Mouse (Mus musculus) CD4-positive, CD25-positive, alpha-beta regulatory T cell, adult 2 months (primary cell): ENCODE measurements around the gene Btbd35f5.
"Not testable (repeated sequence)": the region's sequence is repeated elsewhere in the genome, so short reads cannot be mapped to it uniquely, and the experiment has no call there.

Experiments
- DNase-seq: peaks from one replicate; pipeline ENCODE4 v3.0.0-alpha.2; 2012; ENCODE audit warnings: low read depth, low spot score

Btbd35f5 gene

DNA sequence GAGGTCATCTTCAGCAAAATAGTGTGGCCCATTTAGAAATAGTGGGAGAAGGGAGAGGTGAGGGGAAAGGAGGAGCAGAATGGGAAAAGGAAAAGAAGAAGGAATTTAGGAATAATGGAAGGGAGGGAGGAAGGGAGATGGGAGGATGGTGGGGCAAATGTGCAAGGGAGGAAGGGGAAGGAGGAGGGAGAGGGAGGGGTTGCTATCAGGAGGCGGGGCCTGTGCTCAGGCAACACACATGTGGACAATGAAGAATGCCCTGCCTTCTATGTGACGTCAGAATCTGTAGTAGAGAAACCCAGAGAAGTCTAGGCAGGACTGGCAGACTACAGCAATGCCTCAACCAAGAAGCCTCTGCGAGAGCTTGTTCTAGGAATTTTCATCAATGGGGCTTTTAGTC lies at the start of gene Btbd35f5:
Gene Btbd35f5 (plus strand): TSS at position 301 of the 400 bp plus-strand sequence.
- DNase-seq, result not testable (repeated sequence)

DNA sequence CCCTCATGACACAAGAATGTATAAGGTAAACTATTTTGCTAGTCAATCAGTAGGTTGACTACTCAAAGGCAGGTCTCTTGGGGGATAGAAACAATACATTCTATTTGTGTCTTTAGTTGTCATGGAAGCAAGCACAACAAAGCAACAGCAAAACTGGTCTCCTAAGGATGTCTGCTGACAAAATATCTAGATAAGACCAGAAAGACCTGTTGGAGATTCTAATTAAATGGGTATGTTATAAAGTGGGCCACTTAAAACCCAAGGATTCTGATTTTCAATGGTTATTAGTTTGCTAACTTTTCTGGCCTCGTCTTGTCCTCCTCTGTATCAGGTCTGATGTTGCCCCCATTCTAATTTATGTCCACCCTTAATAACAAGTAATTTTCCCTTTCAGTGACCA lies 32.2 kb upstream of the Btbd35f5 start, which contains the start of gene Gm21789:
Gene Gm21789 (plus strand): TSS at position 301 of the 400 bp plus-strand sequence.
- not testable (repeated sequence) for DNase-seq
